Comparison of ENCODE assay signal across 8 mouse cellular contexts in genomic region chr10:98349466-98349865, GRCm38 (mm10).
DNase-seq lines count a peak whose midpoint lies in the region; ATAC-seq and TF ChIP-seq lines count a peak whose summit lies in the region.

No protein-coding gene starts in this region.

- H3K27me3 ChIP-seq in embryonic facial prominence, embryonic 14.5 days (replicated peaks; ENCODE audit: control insufficient read depth, insufficient read depth, low read length): no peaks in the 10 kb centered on the region
- no peaks in the 10 kb centered on the region for H3K27me3 ChIP-seq in intestine, embryonic 15.5 days (replicated peaks)

- no peak overlapping the region for H3K9ac ChIP-seq in embryonic facial prominence, embryonic 14.5 days (ENCODE audit: low read depth, low read length)
- H3K9ac ChIP-seq in intestine, embryonic 15.5 days: no peak overlapping the region

- H3K4me1 ChIP-seq in embryonic facial prominence, embryonic 14.5 days (ENCODE audit: control insufficient read depth, insufficient read depth, low read length): no peaks in the 10 kb centered on the region
- no peaks in the 10 kb centered on the region for H3K4me1 ChIP-seq in intestine, embryonic 15.5 days (replicated peaks)

- H3K27ac ChIP-seq in embryonic facial prominence, embryonic 14.5 days (replicated peaks; ENCODE audit: low read depth, low read length): peak overlapping the region; percentile 44; the same call in 1 of the 2 replicates
- 0 out of 2 replicates have a peak overlapping the region, but pooled peaks have one; percentile 25 for H3K27ac ChIP-seq in intestine, embryonic 15.5 days
- H3K27ac ChIP-seq in left cerebral cortex, adult 2 months: peak overlapping the region; percentile 78

- ATAC-seq in embryonic facial prominence, embryonic 14.5 days (ENCODE audit: low read depth): peak; percentile 74; the same call in 1 of the 2 replicates
- no peak for ATAC-seq in intestine, embryonic 15.5 days

- no peaks in the 10 kb centered on the region for H3K9me3 ChIP-seq in embryonic facial prominence, embryonic 14.5 days (ENCODE audit: control insufficient read depth, low read length)
- no peaks in the 10 kb centered on the region for H3K9me3 ChIP-seq in intestine, embryonic 15.5 days

- no peaks in the 10 kb centered on the region for H3K36me3 ChIP-seq in embryonic facial prominence, embryonic 14.5 days (ENCODE audit: control insufficient read depth, insufficient read depth, low read length)
- no peaks in the 10 kb centered on the region for H3K36me3 ChIP-seq in intestine, embryonic 15.5 days

- H3K4me3 ChIP-seq in embryonic facial prominence, embryonic 14.5 days (ENCODE audit: low read depth, low read length): no peak overlapping the region
- no peak overlapping the region for H3K4me3 ChIP-seq in intestine, embryonic 15.5 days (replicated peaks)
- H3K4me3 ChIP-seq in left cerebral cortex, adult 2 months: no peak overlapping the region

- intact Hi-C loops in left cerebral cortex, adult 2 months (cut with DNase I): no loop called here

- TF ChIP-seq CTCF in left cerebral cortex, adult 2 months (IDR thresholded peaks at IDR 0.05): no peak

- WGBS in embryonic facial prominence, embryonic 14.5 days: 34% methylated on average over 5 of the region's 5 CpGs
- 50% methylated on average over 5 of the region's 5 CpGs for WGBS in intestine, embryonic 15.5 days

- peak; percentile 39 for DNase-seq in urinary bladder, postnatal 14 days (ENCODE audit: low spot score)
- no peak for DNase-seq in urinary bladder, postnatal 25 days (ENCODE audit: low spot score)
- peak; percentile 88 for DNase-seq in embryonic facial prominence, embryonic 14.5 days (ENCODE audit: low spot score)
- DNase-seq in left cerebral cortex, adult 2 months (ENCODE audit: extremely low spot score in 1 of 2, low spot score in 2 of 2): peak; percentile 14 to 15
- peak; percentile 6 to 21 for DNase-seq in right cerebral cortex, adult 2 months (ENCODE audit: low spot score in 2 of 2)
- DNase-seq in thymus, postnatal 25 days: no peak
- no peak for DNase-seq in urinary bladder, adult 2 months (ENCODE audit: low spot score)

- no peak overlapping the region for H3K4me2 ChIP-seq in embryonic facial prominence, embryonic 14.5 days (ENCODE audit: low read depth, low read length)
- H3K4me2 ChIP-seq in intestine, embryonic 15.5 days (replicated peaks): no peak overlapping the region

Comparison
In these comparisons a context has a peak if more than half of its experiments do, and no peak if none do; other contexts are left out.
1. DNase-seq: peak in urinary bladder, postnatal 14 days (single experiment), embryonic facial prominence, embryonic 14.5 days (single experiment), left cerebral cortex, adult 2 months (2 of 2) and right cerebral cortex, adult 2 months (2 of 2); none in urinary bladder, postnatal 25 days (single experiment), thymus, postnatal 25 days (single experiment) and urinary bladder, adult 2 months (single experiment).
2. H3K27ac ChIP-seq: peak in every context shown above with its lines; median percentile 78 in left cerebral cortex, adult 2 months; 44 in embryonic facial prominence, embryonic 14.5 days; 25 in intestine, embryonic 15.5 days.